Mouse (Mus musculus): ENCODE data around the gene Taar8c. TPM values are rescaled to one million over a fixed set of nuclear protein-coding genes. Genes with fewer than 3 reads are reported as not detected.

The Taar8c gene
- polyA plus RNA-seq, 1 experiment from 2014 or later: not detected

Other genes with a start within 250 kb of the Taar8c start
- gene Vnn1, start 207.2 kb downstream of the Taar8c start, polyA plus RNA-seq (2016; fragmentation: Nextera tagmentation; extraction: Ambion mirVana): 2.2 and 3.5 TPM in 2 replicates
- not detected in 2 replicates for gene Taar1, start 181.6 kb downstream of the Taar8c start, polyA plus RNA-seq (2016; fragmentation: Nextera tagmentation; extraction: Ambion mirVana)
- not detected in 2 replicates for gene Taar2, start 163.3 kb downstream of the Taar8c start, polyA plus RNA-seq (2016; fragmentation: Nextera tagmentation; extraction: Ambion mirVana)
- not detected in 2 replicates for gene Taar3, start 152.4 kb downstream of the Taar8c start, polyA plus RNA-seq (2016; fragmentation: Nextera tagmentation; extraction: Ambion mirVana)
- not detected in 2 replicates for gene Taar4, start 141.4 kb downstream of the Taar8c start, polyA plus RNA-seq (2016; fragmentation: Nextera tagmentation; extraction: Ambion mirVana)
- gene Taar5, start 131.2 kb downstream of the Taar8c start, polyA plus RNA-seq (2016; fragmentation: Nextera tagmentation; extraction: Ambion mirVana): not detected in 2 replicates
- gene Taar6, start 116.3 kb downstream of the Taar8c start, polyA plus RNA-seq (2016; fragmentation: Nextera tagmentation; extraction: Ambion mirVana): not detected in 2 replicates
- gene Taar7a, start 108.4 kb downstream of the Taar8c start, polyA plus RNA-seq (2016; fragmentation: Nextera tagmentation; extraction: Ambion mirVana): not detected in 2 replicates
- gene Taar7b, start 102.0 kb downstream of the Taar8c start, polyA plus RNA-seq (2016; fragmentation: Nextera tagmentation; extraction: Ambion mirVana): not detected in 2 replicates
- not detected in 2 replicates for gene Taar7d, start 74.7 kb downstream of the Taar8c start, polyA plus RNA-seq (2016; fragmentation: Nextera tagmentation; extraction: Ambion mirVana)
- gene Taar7e, start 64.3 kb downstream of the Taar8c start, polyA plus RNA-seq (2016; fragmentation: Nextera tagmentation; extraction: Ambion mirVana): not detected in 2 replicates
- not detected in 2 replicates for gene Taar7f, start 52.4 kb downstream of the Taar8c start, polyA plus RNA-seq (2016; fragmentation: Nextera tagmentation; extraction: Ambion mirVana)
- not detected in 2 replicates for gene Taar8a, start 25.4 kb downstream of the Taar8c start, polyA plus RNA-seq (2016; fragmentation: Nextera tagmentation; extraction: Ambion mirVana)
- not detected in 2 replicates for gene Taar8b, start 9.6 kb downstream of the Taar8c start, polyA plus RNA-seq (2016; fragmentation: Nextera tagmentation; extraction: Ambion mirVana)
- gene Taar9, start 7.6 kb upstream of the Taar8c start, polyA plus RNA-seq (2016; fragmentation: Nextera tagmentation; extraction: Ambion mirVana): 0.11 TPM in 1 of 2 replicates, not detected in the other
- gene Stx7, start 47.4 kb upstream of the Taar8c start, polyA plus RNA-seq (2016; fragmentation: Nextera tagmentation; extraction: Ambion mirVana): 52.7 and 72.1 TPM in 2 replicates
- gene Moxd1, start 121.6 kb upstream of the Taar8c start, polyA plus RNA-seq (2016; fragmentation: Nextera tagmentation; extraction: Ambion mirVana): 3.7 and 5.5 TPM in 2 replicates